Mouse (Mus musculus): ENCODE measurements around the gene Cux2.

Gene Cux2

GRCm38 (mm10) chr5:122059060-122060017 lies 9.4 kb upstream of the Cux2 start:
- ATAC-seq (ENCODE audit: low TSS enrichment) = no peak

DNA sequence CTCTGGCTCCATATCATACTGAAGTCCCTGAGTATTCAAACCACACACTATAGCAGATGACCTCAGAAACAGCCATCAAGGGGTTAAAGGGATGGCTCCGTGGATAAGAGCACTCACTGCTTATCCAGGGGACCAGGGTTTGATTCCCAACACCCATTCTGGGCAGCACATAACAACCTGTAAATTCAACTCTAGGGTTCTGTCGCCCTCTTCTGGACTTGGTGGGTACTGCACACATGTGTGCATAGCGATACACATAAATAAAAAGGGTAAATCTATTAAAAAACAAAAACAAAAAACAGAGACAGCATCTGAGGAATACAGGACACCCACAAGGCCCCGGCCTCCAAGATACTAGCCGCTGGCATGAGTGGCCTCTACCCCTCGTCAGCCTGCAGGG lies 7.7 kb upstream of the Cux2 start:
- no peak for ATAC-seq (ENCODE audit: low TSS enrichment)

- ATAC-seq (ENCODE audit: low TSS enrichment) = no peak
Measured at GRCm38 (mm10) chr5:122056557-122056956, 6.7 kb upstream of the Cux2 start.

DNA sequence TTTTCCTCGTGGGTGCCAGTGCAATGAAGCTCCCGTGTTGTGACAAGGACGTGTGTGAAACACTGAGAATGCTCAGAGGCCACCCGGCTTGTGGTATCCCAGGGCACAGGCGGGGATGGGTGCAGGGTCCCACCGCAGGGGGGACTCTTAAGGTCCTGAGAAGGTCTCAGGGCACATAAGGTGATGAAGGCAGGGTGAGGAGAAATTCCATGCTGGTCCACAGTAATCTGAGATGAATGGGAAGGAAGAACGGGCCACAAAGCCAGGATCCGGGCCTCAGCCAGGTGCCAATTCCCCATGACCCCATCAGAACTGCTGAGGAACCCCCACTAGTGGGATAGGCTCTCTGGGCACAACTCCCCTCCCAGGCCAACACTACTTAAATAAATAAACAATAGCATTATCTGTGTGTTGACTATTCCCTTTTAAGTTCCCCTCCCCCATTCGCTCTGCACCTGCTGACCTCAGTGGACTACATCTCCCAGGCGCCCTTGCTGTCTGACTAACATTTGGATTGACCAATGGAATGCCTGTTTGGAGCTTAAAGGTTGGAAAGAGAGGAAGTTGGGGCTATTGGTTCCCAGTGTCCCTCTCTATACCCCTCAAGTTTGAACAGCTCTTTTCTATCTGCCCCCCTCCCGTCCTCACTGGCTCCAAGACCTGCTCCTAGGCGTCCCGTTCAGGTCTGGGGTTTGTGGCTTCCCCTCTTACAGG lies 4.4 kb upstream of the Cux2 start:
- peak; percentile 58; the same call in 1 of the 2 replicates for ATAC-seq (ENCODE audit: low TSS enrichment)

DNA sequence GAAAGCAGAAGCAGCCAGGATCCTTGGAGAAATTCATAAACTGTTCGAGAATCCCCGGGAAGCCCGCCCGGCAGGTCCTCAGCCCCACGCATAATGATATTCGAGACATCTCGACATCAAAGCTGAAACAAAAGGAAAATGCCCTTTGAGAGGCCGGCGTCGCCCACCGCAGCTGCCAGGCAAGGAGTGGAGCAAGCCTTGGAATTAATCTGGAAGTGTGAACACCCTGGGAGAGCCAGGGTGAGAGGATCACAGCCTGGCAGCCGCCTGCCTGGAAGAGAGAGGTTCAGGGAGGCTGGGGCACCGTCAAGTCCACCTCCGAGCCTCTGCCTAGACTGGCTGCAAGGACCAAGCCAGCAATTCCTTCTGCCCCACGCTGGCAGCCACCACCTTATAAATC lies 3.7 kb upstream of the Cux2 start:
- ATAC-seq (ENCODE audit: low TSS enrichment) = no peak

GRCm38 (mm10) chr5:122050832-122051105 lies 867 bp upstream of the Cux2 start:
- ATAC-seq (ENCODE audit: low TSS enrichment) = no peak

GRCm38 (mm10) chr5:122049664-122050016 lies 262 bp downstream of the Cux2 start:
- ATAC-seq (ENCODE audit: low TSS enrichment) = no peak

GRCm38 (mm10) chr5:122048686-122049663 lies 927 bp downstream of the Cux2 start:
- no peak for ATAC-seq (ENCODE audit: low TSS enrichment)

DNA sequence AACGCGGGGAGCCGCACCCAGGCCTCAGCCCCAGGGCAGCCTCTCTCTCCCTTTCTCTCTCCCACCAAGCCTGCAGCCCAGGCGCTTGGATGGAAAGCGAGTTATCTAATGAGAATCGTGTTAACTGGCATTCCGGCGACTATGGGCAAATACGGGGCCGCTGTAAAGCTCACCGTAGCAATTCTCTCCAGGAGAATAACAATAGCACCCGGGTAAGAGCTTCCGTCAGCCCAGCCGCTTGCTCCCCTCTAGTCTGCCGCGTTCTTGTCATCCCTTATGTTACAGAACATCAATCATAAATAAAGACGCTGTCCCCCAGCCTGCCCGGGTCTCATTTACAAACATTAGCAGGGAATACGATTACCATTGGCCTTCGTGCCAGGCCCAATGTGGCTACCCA lies 1.6 kb downstream of the Cux2 start:
- no peak; the same call in 1 of the 2 replicates for ATAC-seq (ENCODE audit: low TSS enrichment)

DNA sequence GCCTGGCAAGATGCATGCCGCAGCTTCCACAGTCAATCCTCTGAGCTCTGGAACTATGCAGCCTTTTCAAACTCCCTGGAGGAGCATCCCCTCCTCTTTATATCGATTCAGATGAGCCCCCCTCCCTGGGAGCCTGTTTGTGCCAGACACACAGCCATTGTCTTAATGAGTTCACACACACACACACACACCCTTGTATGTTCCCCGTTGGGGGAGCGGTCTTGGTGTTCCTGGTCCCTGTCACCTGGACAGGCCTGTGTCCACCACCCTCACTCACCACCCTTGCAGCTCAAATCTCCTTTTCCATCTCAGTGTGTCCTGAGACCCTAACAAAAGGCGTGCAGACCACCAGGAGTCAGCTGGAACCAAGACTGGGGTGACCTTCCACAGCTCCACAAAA lies 2.1 kb downstream of the Cux2 start:
- no peak for ATAC-seq (ENCODE audit: low TSS enrichment)

DNA sequence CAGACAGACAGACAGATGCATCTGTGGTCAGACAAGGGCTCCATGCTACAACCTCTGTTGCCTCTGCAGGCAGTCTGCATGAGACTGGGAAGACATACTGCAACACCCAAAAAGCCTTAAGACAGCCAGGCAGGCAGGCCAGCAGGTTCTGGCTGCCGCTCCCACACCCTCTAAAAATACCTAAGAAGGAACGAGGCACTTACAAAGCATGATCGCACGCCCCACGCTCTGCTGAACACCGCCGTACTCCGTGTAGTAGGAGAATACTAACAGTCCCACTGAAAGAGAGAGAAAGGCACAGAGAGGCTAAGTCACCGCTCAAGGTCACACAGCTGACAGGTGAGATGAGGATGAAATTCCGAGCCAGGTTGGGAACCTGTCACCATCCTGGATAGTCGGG lies 6.3 kb downstream of the Cux2 start:
- ATAC-seq (ENCODE audit: low TSS enrichment) = peak; percentile 78

GRCm38 (mm10) chr5:122035278-122035677 lies 14.6 kb downstream of the Cux2 start:
- 0 out of 2 replicates have a peak, but pooled peaks have one; percentile 19 for ATAC-seq (ENCODE audit: low TSS enrichment)

- no peak for ATAC-seq (ENCODE audit: low TSS enrichment)
Measured at GRCm38 (mm10) chr5:122033167-122033478, 16.8 kb downstream of the Cux2 start.

GRCm38 (mm10) chr5:122032471-122033166 lies 17.3 kb downstream of the Cux2 start:
- ATAC-seq (ENCODE audit: low TSS enrichment) = no peak

DNA sequence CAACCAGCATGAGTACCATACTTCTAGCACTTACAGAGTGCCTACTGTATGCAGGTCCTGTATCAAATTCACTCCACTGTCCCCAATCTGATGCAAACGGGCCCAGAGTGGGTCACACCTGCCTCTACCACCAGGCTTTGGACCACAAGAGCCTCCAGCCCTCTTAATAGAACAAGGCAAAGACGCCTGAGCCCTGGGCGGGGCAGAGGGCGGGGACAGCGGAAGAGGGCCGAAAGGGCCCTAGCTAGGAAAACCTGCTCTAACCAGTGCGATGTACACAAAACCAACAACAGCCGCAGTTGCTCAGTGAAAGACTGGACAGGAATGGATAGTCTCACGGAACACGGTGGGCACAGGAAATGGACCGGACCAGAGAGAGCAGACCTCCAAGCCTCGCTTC lies 18.8 kb downstream of the Cux2 start:
- ATAC-seq (ENCODE audit: low TSS enrichment) = 0 out of 2 replicates have a peak, but pooled peaks have one; percentile 11

GRCm38 (mm10) chr5:122030640-122031039 lies 19.3 kb downstream of the Cux2 start:
- no peak for ATAC-seq (ENCODE audit: low TSS enrichment)

- ATAC-seq (ENCODE audit: low TSS enrichment) = no peak
Measured at GRCm38 (mm10) chr5:122026771-122027170, 23.1 kb downstream of the Cux2 start.

- ATAC-seq (ENCODE audit: low TSS enrichment) = no peak
Measured at GRCm38 (mm10) chr5:122026284-122026683, 23.6 kb downstream of the Cux2 start.

- no peak for ATAC-seq (ENCODE audit: low TSS enrichment)
Measured at GRCm38 (mm10) chr5:122025117-122025516, 24.8 kb downstream of the Cux2 start.

DNA sequence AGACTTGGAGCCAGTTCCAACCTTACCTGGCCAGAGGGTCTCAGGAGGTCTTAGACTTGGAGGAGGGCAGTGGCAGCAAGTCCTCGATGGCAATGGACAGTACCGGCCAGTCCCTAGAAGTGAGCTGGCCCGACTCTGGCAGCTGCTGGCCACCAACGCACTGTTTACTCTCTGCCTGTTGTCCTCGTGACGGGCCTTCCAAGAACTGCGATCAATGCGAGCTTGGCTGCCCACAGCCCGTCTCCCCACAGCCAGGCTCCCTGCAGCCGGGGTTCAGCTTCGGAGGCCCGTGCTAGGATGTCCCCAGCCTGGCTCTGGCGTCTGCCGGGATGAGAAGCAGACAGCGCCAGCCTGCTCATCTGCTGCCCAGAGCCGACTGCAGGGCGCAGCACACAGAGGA lies 30.6 kb downstream of the Cux2 start:
- ATAC-seq (ENCODE audit: low TSS enrichment) = peak; percentile 60; the same call in 1 of the 2 replicates

GRCm38 (mm10) chr5:122017778-122018177 lies 32.1 kb downstream of the Cux2 start:
- no peak for ATAC-seq (ENCODE audit: low TSS enrichment)
